Mouse (Mus musculus) embryonic stem cell, embryonic (primary cell): ENCODE results near the gene Sox12.

Experiments
- CTCF ChIA-PET, 4 experiments: fragments of 300-600 bp in 2 of 4; fragments of 350-600 bp in 2 of 4; sonication (Branson Sonifier 250); formaldehyde crosslinking; loops; one replicate each; lab custom pipeline; 2022; ENCODE audit warnings: inconsistent platforms in 2 of 4; lab: Charles Lee
- POLR2A ChIA-PET, 4 experiments: fragments of 300-600 bp in 2 of 4; fragments of 350-600 bp in 2 of 4; sonication (Branson Sonifier 250); formaldehyde crosslinking; loops; one replicate each; lab custom pipeline; 2022; ENCODE audit warnings: antibody characterized with exemption in 4 of 4, inconsistent platforms in 1 of 4; lab: Charles Lee

The Sox12 gene

DNA sequence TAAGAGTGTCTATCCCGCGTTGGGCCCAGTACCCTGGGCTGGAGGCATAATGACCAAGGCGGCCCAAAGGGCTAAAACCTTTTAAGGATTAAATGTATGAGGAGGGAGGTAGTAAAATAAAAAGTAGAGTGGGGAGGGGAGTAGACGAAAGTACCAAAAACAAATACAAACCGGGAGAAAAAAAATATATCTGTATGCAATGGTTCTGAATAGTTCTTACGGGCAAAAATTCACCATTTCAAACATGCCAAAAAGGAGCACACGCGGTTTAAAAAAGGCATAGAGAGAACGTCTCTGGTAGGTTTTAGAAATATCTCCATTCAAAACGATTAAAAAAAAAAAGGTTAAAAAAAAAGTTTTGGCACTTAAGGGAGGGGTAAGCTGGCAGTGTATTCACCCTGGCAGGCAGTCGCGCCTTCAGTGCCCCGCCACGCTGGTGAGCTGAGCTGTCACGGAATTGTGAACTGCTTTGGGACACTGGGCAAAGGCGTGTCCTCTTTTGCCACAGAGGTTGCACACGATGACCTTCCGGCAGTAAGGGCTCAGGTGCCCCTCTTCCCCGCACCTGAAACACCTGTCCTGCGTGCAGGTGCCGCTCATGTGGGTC lies 15.4 kb upstream of the Sox12 start:
- CTCF ChIA-PET, result interaction anchor here in 3 of 4 experiments (0.6 to 1.3 kb wide), 5 partner anchors 15 to 671 kb away, joined by 3 to 4 read pairs (median 3); partner anchors contain the start of gene Sox12 (in 1 of the 3)
- POLR2A ChIA-PET, result interaction anchor here in 3 of 4 experiments (0.6 to 10.6 kb wide), 16 partner anchors 10 to 199 kb away, joined by 3 to 102 read pairs (median 4); partner anchors contain the start of genes Trib3 (in 2 of the 3) and Sox12 (in 1 of the 3)

DNA sequence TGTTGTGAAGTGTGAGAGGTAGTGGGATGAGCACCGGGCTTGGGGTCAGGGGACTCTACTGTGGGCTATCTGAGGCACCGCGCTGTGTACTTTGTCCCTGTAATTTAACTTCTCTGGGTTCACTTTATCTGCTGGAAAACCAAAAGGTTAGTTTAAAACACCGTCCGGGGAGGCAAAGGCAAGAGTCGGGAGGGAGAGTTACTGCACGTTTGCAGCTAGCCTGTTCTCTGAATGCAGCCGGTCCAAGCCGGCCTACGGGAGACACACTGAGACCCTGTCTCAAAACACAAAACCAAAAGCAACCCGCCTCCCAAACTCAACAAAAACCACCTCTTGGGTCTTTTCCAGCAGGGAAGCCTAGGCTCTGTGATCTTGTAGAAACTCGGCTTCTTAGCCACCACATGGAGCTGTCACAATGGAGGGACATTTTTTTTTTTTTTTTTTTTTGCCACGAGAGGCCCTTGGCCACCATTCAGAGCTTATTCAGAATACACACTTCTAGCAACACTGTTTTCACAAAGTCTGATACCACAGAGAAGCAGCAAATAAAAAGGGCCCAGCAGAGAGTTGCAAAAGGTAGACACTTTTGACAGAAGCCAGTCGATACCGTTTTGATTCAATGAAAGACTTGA lies 14.8 kb upstream of the Sox12 start:
- ChIA-PET POLR2A (interaction anchor here (0.6 to 10.6 kb wide), 15 partner anchors 10 to 199 kb away, joined by 3 to 102 read pairs (median 9); partner anchors contain the start of genes Trib3 (in 2 of the 4) and Sox12 (in 1 of the 4)), CTCF (interaction anchor here in 3 of 4 experiments (0.6 to 1.0 kb wide), 3 partner anchors 15 to 355 kb away, joined by 3 read pairs; partner anchors contain the start of gene Sox12 (in 1 of the 3))

DNA sequence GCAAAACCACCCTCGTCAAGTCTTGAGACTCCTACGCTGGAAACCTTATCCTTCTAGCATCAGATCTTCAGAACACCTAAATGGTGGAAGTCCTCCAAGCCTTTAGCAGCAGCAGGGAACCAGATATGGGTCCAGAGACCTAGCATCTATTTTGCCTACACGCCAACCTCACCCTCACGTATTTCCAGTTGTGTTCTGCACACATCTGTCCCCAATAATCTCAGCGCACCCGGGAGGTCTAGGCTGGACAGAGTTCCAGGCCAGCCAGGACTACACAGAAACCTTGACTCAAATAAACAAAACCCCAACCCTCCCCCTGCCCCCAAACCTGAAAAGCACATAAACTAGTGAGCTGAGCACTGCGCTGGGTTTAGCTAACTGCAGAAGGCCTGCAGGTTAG lies 13.6 kb upstream of the Sox12 start:
- POLR2A ChIA-PET, result interaction anchor here (0.6 to 10.6 kb wide), 30 partner anchors 8 to 1465 kb away, joined by 3 to 102 read pairs (median 5); partner anchors contain the start of genes Sox12 (in 3 of the 4), Trib3 (in 2 of the 4) and Nrsn2 (in 1 of the 4)
- CTCF ChIA-PET, result interaction anchor here (0.6 to 1.5 kb wide), 10 partner anchors 16 to 391 kb away, joined by 3 to 7 read pairs (median 4); no protein-coding TSS in a partner anchor

DNA sequence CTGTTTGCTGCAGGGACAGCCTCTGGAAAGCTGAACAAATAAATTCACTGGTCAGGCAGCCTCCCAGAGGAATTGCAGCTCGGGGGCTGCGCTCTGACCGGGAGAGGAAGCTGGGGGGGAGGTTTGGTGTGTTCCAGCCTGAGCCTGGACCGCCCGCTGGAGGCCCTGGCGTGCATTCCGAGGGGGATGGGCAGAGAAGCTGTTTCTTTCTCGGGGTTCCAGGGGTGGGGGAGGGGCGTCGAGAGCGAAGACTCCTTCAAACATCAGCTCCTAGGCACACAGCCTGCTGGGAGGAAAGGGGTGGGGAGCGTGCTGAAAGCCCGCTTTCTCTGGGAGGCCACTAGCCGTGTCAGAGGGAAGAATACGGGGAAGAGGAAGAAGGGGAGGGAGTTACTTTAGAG lies 13.1 kb upstream of the Sox12 start:
- CTCF ChIA-PET, result interaction anchor here (0.6 to 1.5 kb wide), 12 partner anchors 15 to 391 kb away, joined by 3 to 7 read pairs (median 3); no protein-coding TSS in a partner anchor
- POLR2A ChIA-PET, result interaction anchor here (0.6 to 10.6 kb wide), 33 partner anchors 8 to 491 kb away, joined by 3 to 102 read pairs (median 5); partner anchors contain the start of genes Sox12 (in 3 of the 4), Nrsn2 (in 1 of the 4) and Trib3 (in 1 of the 4)

DNA sequence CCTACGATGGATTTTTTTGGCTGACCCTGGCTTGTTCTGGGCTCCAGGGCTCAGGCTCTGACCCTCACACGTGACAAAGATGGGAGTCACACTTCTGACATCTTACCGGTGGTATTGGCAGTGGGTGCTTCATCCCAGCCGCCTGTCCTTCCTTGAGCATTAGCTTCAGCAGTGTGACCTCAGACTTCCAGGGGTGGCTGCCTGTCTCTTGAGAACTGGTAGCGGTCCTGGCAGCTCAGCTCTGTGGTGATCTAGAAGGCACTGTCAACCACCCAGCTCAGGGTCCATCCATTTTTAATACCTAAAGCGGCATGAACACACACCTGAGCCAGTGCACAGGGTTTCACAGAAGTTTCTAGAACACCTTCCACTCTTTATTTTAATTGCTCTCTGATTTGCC lies 11.9 kb upstream of the Sox12 start:
- ChIA-PET POLR2A (interaction anchor here in 3 of 4 experiments (0.6 to 10.6 kb wide), 13 partner anchors 8 to 66 kb away, joined by 3 to 102 read pairs (median 7); partner anchors contain the start of genes Trib3 (in 2 of the 3) and Sox12 (in 1 of the 3)), CTCF (interaction anchor here in 1 of 4 experiments (1.2 kb wide), 1 partner anchor 18 kb away, joined by 3 read pairs; no protein-coding TSS in a partner anchor)

DNA sequence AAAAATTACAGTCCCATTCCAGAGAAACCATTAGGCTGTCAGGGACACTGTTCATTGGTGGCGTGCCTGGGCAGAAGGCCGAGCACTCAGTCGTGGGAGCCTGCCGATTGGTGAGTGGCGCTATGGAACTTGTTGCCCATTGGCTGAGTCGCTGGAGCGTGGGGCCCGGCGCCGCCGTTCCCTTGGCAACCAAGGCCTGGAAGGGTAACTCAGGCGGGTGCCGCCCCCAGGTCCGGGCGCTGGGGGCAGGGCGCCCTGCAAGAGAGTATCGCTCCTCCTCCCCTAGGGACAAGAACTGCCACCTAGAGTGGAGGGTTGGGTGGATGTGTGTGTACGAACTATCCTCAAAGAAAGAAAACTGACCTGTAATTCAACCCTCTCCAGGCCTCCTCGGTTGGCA lies 8.3 kb upstream of the Sox12 start:
- CTCF ChIA-PET, result interaction anchor here in 1 of 4 experiments (0.6 kb wide), 1 partner anchor 63 kb away, joined by 3 read pairs; no protein-coding TSS in a partner anchor
- POLR2A ChIA-PET, result interaction anchor here in 1 of 4 experiments (1.5 kb wide), 1 partner anchor 12 kb away, joined by 3 read pairs; no protein-coding TSS in a partner anchor

DNA sequence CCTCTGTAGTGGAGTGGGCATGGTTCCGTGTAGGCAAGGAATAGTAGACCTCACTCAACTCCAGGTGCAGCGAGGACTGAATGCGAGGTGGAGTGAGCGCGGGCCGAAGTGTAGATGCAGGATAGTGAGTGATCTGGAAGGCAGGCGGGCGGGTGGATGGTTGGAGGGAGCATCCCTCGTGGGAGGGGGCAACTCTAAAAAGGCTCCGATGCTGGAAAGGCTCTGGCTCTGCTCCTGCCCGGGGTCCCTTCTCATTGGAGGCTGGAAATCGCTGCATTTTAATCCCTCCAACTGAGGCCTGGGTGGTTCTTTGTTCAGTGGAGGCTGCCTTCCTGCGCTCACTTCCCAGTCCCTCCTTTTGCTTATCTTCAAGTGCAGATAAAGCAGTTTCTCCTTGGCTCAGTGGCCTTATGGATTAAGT lies 1.3 kb upstream of the Sox12 start:
- ChIA-PET POLR2A (interaction anchor here in 3 of 4 experiments (0.6 to 9.2 kb wide), 10 partner anchors 12 to 415 kb away, joined by 3 to 102 read pairs (median 8); partner anchors contain the start of genes 6820408C15Rik (in 1 of the 3), Trib3 (in 1 of the 3) and Zcchc3 (in 1 of the 3)), CTCF (interaction anchor here in 1 of 4 experiments (1.4 kb wide), 1 partner anchor 38 kb away, joined by 7 read pairs; no protein-coding TSS in a partner anchor)

DNA sequence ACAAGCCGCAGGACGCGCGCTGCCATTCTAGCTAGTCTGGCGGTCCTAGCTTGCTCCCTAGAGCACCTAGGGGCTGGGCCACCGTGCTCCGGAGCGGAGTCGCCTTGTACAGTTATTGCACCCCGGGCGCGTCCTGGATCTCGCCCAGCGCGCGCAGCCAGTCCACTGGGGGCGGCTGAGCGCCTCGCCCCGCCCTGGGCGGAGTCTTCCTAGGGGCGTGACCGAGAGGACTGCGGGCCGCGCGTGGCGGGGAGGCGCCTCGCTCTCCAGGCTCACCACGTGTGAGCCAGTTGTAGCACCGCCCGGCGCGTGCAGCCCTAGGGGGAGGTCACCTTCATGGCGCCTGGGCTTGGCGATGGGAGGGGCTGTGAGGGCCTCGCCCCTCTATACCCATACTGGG lies 828 bp upstream of the Sox12 start:
- POLR2A ChIA-PET, result interaction anchor here in 3 of 4 experiments (0.6 to 9.2 kb wide), 10 partner anchors 12 to 415 kb away, joined by 3 to 102 read pairs (median 6); partner anchors contain the start of genes 6820408C15Rik (in 1 of the 3), Csnk2a1 (in 1 of the 3), Trib3 (in 1 of the 3) and Zcchc3 (in 1 of the 3)
- CTCF ChIA-PET, result interaction anchor here in 3 of 4 experiments (0.5 to 1.4 kb wide), 3 partner anchors 31 to 55 kb away, joined by 3 to 7 read pairs (median 4); partner anchors contain the start of gene Trib3 (in 1 of the 3)

DNA sequence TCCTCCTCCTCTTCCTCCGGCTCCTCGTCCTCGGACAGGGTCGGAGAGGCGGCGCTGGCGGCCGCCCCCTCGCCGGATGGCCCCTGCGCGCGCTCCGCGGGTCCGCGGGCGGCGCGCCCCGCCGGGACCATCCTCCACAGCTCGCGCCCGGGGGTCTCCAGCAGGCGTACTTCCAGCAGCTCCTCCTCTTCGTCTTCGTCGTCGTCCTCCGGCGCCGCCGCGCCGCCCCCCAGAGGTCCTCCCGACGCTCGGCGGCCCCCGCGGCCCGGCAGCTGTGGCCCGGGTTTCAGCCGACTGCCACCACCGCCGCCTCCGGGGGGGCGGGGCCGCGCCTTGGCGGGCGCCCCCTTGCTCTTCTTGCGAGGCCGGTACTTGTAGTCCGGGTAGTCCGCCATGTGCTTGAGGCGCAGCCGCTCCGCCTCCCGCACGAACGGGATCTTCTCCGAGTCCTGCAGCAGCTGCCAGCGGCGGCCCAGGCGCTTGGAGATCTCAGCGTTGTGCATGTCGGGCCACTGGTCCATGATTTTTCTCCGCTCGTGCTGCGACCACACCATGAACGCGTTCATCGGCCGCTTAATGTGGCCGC lies 766 bp downstream of the Sox12 start:
- CTCF ChIA-PET, result interaction anchor here in 2 of 4 experiments (0.9 to 3.1 kb wide), 4 partner anchors 16 to 54 kb away, joined by 3 to 15 read pairs (median 10); partner anchors contain the start of gene Trib3 (in 1 of the 2)
- POLR2A ChIA-PET, result interaction anchor here (0.5 to 9.2 kb wide), 18 partner anchors 7 to 290 kb away, joined by 3 to 102 read pairs (median 4); partner anchors contain the start of genes Zcchc3 (in 2 of the 4), 6820408C15Rik (in 1 of the 4), Mcts2 (in 1 of the 4) and Trib3 (in 1 of the 4)

DNA sequence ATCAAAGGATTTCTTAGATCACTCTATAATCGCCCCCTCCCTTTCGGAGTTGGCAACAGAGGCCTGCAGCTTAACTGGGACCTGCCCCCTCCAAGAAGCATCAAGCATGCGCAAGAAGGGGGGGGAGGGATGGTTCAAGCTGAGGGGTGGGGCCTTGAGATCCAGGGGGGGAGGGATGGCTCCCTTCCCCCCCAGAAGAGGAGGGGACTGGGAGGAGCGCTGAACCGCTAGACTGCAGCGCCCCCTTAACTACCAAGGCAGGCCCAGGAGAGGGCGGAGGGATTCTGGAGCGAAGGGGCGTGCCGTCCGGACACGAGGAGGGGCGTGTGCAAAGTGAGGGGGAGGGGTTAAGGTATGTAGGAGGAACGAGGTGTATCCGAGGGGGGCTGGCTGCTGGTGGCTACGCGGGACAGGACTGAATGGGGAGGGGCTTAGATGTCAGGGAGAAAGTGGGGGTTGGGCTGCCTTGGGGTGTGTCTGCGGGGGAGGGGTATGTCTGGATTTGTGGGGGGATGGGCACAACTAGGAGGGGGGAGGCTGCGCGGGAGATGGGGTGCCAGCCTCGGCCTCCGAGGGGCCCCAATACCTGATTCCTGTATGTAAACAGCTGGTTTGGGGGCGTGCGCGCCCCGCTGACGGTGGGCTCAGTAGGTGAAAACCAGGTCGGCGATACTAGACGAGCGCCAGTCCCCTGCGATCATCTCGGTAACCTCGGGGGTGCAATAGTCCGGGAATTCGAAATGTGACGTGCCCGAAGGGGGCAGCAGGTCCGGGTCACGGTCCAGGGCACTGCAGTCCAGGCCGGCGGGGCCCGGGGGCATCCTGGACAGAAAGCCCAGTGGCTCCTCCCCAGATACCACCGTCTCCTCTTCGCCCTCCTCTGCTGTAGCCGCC lies 1.5 kb downstream of the Sox12 start:
- CTCF ChIA-PET, result interaction anchor here (0.6 to 3.1 kb wide), 26 partner anchors 15 to 466 kb away, joined by 3 to 15 read pairs (median 4); partner anchors contain the start of genes Csnk2a1 (in 1 of the 4) and Defb22 (in 1 of the 4)
- POLR2A ChIA-PET, result interaction anchor here in 3 of 4 experiments (0.6 to 9.2 kb wide), 37 partner anchors 12 to 1487 kb away, joined by 3 to 102 read pairs (median 4); partner anchors contain the start of genes Trib3 (in 3 of the 3), Zcchc3 (in 2 of the 3), 6820408C15Rik (in 1 of the 3) and Nrsn2 (in 1 of the 3)

DNA sequence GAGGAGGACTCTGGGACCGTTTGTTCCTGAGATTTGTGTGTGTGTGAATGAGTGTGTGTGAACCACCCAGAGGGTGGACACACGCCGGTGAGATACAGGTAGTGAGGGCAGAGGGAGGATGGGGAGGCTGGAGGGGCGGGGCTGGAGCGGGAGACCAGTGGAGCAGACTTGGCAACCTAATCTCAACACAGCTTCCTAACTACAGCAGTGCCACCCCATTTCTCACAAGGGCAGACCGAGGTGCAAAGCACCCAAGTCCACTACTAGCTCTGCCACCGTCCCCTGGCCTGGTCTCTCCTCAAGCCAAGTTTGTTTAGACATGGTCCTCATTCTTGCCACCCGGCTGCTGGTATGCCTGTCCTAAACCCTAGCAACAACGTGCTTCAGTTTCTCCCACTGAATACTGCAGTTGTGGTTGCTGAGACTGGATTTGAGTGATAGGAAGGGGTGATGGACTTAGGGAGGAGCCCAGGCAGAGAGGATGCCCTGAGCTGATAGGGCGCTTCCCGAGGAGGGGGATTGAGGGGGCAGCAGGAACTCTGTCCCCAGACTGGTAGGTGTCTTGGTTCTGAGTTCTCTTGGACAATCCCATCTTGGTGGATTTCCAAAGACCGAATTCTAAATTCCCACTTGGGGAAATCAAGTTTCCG lies 2.5 kb downstream of the Sox12 start:
- POLR2A ChIA-PET, result interaction anchor here in 3 of 4 experiments (0.5 to 9.2 kb wide), 35 partner anchors 11 to 1486 kb away, joined by 3 to 102 read pairs (median 4); partner anchors contain the start of genes Trib3 (in 3 of the 3), 6820408C15Rik (in 1 of the 3), Nrsn2 (in 1 of the 3) and Tbc1d20 (in 1 of the 3)
- CTCF ChIA-PET, result interaction anchor here (0.6 to 3.1 kb wide), 28 partner anchors 16 to 465 kb away, joined by 3 to 15 read pairs (median 4); partner anchors contain the start of genes Csnk2a1 (in 1 of the 4) and Defb22 (in 1 of the 4)

DNA sequence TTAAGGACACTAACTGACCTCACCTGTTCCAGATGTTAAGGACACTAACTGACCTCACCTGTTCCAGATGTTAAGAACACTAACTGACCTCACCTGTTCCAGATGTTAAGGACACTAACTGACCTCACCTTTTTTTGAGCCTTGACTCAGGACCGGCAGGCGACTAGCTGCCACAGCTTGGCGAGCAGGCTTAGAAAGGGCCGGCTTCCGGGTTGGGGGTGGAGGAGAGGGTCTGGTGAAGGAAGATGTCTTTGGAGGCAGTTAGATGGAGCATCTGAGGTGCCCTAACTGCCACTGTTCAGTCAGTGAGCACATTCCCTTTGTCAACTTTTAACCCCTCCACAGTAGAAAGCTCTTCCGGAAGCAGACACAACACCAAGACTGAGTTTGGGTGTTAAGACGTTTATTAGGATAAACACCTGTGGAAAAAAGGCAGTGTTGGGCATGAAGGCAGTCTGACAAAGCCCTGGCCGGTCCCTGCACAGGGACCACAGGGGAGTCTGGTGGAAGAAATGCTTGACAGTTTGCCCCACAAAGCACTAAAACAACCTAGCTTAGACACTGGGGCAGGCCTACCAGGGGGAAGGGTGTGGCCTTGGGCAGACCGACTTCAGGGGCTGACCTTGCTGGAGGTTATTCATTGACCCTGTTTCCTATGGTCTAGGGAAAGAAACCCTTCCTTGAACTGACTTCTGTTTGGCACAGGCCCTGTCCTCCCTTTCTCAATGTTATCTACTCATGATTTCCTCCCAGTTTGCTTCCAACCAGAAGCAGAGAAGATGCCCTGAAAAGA lies 4.4 kb downstream of the Sox12 start:
- CTCF ChIA-PET, result interaction anchor here (0.6 to 2.9 kb wide), 37 partner anchors 10 to 211 kb away, joined by 3 to 59 read pairs (median 4); partner anchors contain the start of genes Defb36 (in 2 of the 4), Trib3 (in 2 of the 4) and Defb23 (in 1 of the 4)
- POLR2A ChIA-PET, result interaction anchor here in 3 of 4 experiments (0.5 to 9.2 kb wide), 28 partner anchors 10 to 373 kb away, joined by 3 to 102 read pairs (median 4); partner anchors contain the start of genes Trib3 (in 3 of the 3), Zcchc3 (in 3 of the 3), 6820408C15Rik (in 2 of the 3) and Nrsn2 (in 1 of the 3)

DNA sequence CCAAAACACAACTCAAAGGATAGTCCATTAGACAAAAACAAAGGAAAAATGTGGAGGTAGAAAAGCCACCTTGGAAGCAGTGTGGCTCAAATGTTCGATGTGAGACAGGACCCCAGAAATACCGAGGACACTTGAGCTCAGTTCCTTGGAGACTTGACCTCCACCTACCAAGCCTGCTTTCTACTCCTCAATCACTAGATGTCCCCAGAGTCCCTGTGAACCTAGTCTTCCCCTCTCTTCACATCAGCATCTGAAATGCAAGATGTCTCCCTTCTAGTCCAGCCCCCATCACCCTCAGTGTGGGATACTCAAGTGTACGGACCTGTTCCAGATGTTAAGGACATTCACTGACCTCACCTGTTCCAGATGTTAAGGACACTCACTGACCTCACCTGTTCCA lies 5.1 kb downstream of the Sox12 start:
- POLR2A ChIA-PET, result interaction anchor here in 3 of 4 experiments (0.5 to 9.2 kb wide), 26 partner anchors 10 to 373 kb away, joined by 3 to 102 read pairs (median 4); partner anchors contain the start of genes Zcchc3 (in 3 of the 3), 6820408C15Rik (in 2 of the 3), Trib3 (in 2 of the 3) and Nrsn2 (in 1 of the 3)
- CTCF ChIA-PET, result interaction anchor here (0.5 to 2.9 kb wide), 53 partner anchors 11 to 1085 kb away, joined by 3 to 59 read pairs (median 3); partner anchors contain the start of genes Defb36 (in 2 of the 4), Trib3 (in 2 of the 4), Defb23 (in 1 of the 4) and Nrsn2 (in 1 of the 4)

DNA sequence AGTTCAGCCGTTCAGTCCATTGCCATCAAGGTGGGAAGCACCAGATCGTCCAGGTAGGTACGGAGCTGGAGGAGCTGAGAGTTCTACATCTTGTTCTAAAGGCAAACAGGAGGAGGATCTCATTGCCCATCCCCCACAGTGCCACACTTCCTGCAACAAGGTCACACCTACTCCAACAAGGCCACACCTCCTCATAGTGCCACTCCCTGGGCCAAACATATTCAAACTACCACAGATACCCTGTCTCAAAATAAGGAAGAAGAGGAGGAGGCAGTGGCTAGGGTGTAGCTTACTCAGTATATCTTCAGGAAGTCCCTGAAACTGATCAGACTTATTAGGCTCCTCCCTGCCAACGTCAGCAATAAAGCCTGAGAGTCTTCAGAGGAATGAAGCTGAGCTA lies 13.7 kb downstream of the Sox12 start:
- CTCF ChIA-PET, result no interaction called here
- POLR2A ChIA-PET, result interaction anchor here in 2 of 4 experiments (0.6 to 1.5 kb wide), 7 partner anchors 8 to 272 kb away, joined by 3 to 6 read pairs (median 4); partner anchors contain the start of gene Trib3 (in 1 of the 2)
